Mouse (Mus musculus) brain, embryonic 14.5 days (tissue): ENCODE results near the gene Pfas.
"Not testable (repeated sequence)": the region's sequence is repeated elsewhere in the genome, so short reads cannot be mapped to it uniquely, and the experiment has no call there.

Experiments
- CTCF ChIP-seq: fragments of 200-500 bp; IDR thresholded peaks from 2 replicates; pipeline ENCODE4 v1.5.1; 2012; ENCODE audit warnings: inconsistent platforms, mild to moderate bottlenecking, moderate library complexity, borderline replicate concordance; ENCODE audit not compliant: insufficient read depth, insufficient read length; ENCODE audit errors: extremely low read depth
- POLR2A ChIP-seq: fragments of 200-500 bp; IDR thresholded peaks from 2 replicates; pipeline ENCODE4 v1.6.1; 2012; ENCODE audit warnings: mild to moderate bottlenecking, inconsistent platforms, borderline replicate concordance; ENCODE audit not compliant: poor library complexity, insufficient read depth, insufficient read length, severe bottlenecking; ENCODE audit errors: extremely low read depth

- not testable (repeated sequence) for TF ChIP-seq CTCF, POLR2A
Measured at GRCm38 (mm10) chr11:68936951-68937350, 71.3 kb downstream of the Pfas start.
